Mouse (Mus musculus): Measurements from ENCODE around the gene Arid5b.

Gene Arid5b

GRCm38 (mm10) chr10:68051316-68051933 is 227.1 kb downstream of the Arid5b start:
- no peak for DNase-seq (ENCODE audit: low read depth)

GRCm38 (mm10) chr10:68050882-68051281 is 227.7 kb downstream of the Arid5b start:
- DNase-seq (ENCODE audit: low read depth): no peak

- DNase-seq (ENCODE audit: low read depth): no peak
Measured at GRCm38 (mm10) chr10:68048641-68049305, 229.8 kb downstream of the Arid5b start.

- DNase-seq (ENCODE audit: low read depth): no peak
Measured at GRCm38 (mm10) chr10:68044864-68045263, 233.7 kb downstream of the Arid5b start.

- no peak for DNase-seq (ENCODE audit: low read depth)
Measured at GRCm38 (mm10) chr10:68043973-68044372, 234.6 kb downstream of the Arid5b start.
